Mouse (Mus musculus) frontal cortex, adult 2 months (tissue): ENCODE measurements around the gene Pacrg. TPM values are rescaled to one million over a fixed set of nuclear protein-coding genes. Genes with fewer than 3 reads are reported as not detected.

Experiments used
- DNase-seq, 2 experiments: peaks; one replicate each; pipeline ENCODE4 v3.0.0; 2022; ENCODE audit warnings: low spot score in 1 of 2; ENCODE audit errors: extremely low spot score in 1 of 2
- polyA plus RNA-seq: library from polyadenylated mRNA; depleted of rRNA; stranded (reverse); fragments of >200 nt; gene quantifications from 2 replicates; pipeline ENCODE4 v1.2.3, GENCODE M21; 2012; rRNA removed

Pacrg gene
- 21.9 and 25.2 TPM in 2 replicates for polyA plus RNA-seq

- DNase-seq, result peak; percentile 97 to 99
Measured at GRCm38 (mm10) chr17:10840148-10840707, at the start of gene Pacrg, which contains the start of gene Prkn. TSS of gene Pacrg (minus strand) at chr17:10840311. TSS of gene Prkn (plus strand) at chr17:10840384.

DNA sequence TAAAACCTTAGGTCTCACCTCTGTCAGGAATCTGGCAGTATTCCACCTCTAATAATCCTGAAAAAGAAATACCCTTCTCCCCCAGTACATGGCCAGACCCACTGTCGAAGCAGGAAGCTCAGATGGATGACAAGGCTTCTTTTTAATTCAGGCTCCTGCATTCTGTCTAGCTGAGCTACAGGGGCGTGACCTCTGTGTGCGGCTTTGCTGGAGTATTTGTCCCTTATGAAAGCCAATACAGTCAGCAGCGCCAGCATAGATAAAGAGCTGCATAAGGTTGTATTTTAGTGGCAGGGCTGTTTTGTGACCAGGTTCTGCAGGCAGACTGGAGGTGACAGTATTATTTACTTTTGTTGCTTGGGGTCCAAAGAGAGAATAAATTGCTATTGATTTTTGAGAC lies 47.8 kb upstream of the Pacrg start:
- no peak for DNase-seq

GRCm38 (mm10) chr17:10882260-10882659 lies 42.1 kb upstream of the Pacrg start:
- DNase-seq, result no peak

DNA sequence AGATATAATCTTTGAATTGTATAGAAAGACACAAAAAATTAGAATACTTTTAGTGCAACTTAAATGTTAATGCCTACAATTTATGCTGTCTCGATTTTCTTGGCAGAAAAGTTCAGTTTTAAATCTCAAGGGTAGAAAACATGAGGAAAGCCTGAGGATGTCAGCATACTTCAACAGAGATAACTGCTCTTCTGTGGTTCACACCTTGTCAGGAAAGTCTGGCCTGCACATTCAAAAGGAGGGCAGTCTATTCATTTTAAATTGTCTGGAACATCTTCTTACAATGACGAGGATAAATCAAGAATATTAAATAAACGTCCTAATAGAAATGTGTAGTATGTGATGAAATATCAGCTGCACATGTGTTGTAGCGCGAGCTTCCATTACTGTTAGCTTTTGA lies 38.9 kb upstream of the Pacrg start:
- no peak for DNase-seq

- DNase-seq, result no peak
Measured at GRCm38 (mm10) chr17:10874208-10875187, 34.4 kb upstream of the Pacrg start.

DNA sequence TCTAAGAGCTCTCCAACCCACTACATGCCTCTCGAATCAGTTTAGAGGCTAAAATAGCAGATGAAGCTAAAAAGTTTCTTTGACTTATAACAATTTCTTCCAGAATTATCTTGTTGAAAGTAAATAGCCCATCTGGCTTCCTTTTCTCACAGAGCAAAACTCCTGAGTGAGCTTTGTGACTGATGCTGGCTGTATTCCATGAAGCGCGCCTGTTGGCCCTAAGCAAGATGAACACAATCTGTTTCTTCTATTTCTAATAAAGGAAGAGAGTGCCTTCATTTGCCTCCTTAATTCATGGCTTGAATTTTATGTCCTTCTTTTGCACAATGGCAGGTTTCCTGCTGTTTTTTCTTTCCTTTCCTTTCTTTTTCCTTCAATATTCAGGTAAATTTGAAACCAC lies 14.1 kb upstream of the Pacrg start:
- DNase-seq, result peak; percentile 8 to 34

DNA sequence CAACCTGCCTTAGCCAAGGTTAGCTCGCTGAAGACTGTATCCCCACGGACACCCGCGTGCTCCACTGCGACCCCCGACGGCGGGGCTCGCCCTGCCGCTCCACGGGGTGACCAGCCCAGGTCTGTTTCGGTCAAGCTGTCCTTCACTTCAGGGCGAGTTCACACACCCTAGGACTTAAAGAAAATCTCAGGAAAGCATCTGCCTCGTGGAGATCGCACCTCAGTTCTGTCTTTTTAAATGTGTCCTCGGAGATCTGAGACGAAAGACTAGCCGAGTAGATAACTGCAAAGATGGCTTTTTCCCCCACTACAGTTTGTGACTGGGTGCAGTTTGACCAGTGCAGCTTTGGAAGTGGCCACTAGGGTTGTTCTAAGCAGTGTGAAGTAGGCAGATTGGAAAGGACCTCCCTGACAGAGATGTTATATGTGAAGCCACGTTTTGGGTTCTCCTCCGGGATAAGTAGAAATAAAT lies 655 bp upstream of the Pacrg start:
- peak; percentile 21 to 64 for DNase-seq

- no peak for DNase-seq
Measured at GRCm38 (mm10) chr17:10818971-10819370, 21.1 kb downstream of the Pacrg start.

DNA sequence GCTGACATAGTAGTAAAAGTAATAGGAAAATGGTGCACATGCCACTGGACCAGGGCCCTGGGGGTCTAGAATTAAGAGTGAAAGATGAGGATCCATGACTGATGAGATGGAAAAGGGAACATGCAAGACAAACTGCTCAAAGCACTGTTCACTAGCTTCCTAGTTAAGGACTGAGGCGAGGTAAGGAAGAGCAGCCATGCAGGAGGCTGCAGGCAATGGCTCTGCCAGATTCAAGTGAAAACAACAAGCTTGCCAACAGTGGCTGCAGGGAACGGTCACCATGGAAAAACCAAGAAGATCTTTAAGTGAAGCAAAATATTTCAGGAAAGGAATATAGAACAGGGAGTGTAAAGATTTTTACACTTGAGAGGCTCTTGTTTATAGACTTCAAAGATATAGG lies 31.5 kb downstream of the Pacrg start:
- no peak for DNase-seq

- DNase-seq, result no peak
Measured at GRCm38 (mm10) chr17:10807261-10807998, 32.7 kb downstream of the Pacrg start.

DNA sequence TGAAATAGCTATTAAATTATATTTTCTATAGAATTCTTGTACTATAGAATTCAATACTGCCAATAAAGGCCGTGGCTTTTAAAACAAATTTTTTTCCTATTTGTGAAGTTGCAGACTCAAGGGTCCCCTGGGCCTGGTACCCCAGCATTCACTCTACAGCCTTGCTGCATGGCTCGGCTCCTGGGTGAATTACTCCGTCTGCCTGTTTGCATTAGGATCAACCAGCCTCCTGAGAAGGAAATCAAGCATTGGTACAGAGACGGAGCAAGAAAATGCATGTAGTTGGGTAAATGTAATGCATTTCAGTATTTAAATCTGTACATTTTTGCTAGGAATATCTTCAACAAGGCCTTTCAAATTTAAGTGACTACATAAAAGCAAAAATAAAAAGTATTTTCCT lies 33.4 kb downstream of the Pacrg start:
- DNase-seq, result no peak

DNA sequence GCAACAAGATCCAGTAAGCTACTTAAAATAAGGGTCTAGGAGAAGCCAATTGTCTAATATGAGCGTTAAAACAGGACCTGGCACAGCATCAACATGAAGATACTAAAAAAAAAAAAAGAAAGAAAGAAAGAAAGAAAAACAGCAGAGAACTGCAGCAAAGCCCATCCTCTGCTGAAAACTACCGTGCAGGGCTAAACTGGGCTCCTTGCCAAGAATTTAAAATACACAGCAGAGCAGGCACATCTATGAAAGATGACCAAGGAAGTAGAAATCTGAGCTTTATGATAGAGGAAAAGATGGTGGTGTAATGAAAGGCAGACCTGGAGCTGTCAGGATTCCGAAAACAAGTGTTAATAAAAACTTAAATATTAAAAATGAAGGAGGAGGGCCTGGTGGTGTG lies 48.5 kb downstream of the Pacrg start:
- DNase-seq, result peak in 1 of 2 experiments; percentile 27

GRCm38 (mm10) chr17:10784401-10784920 lies 55.6 kb downstream of the Pacrg start:
- DNase-seq, result no peak

- DNase-seq, result no peak
Measured at GRCm38 (mm10) chr17:10776503-10776902, 63.6 kb downstream of the Pacrg start.

DNA sequence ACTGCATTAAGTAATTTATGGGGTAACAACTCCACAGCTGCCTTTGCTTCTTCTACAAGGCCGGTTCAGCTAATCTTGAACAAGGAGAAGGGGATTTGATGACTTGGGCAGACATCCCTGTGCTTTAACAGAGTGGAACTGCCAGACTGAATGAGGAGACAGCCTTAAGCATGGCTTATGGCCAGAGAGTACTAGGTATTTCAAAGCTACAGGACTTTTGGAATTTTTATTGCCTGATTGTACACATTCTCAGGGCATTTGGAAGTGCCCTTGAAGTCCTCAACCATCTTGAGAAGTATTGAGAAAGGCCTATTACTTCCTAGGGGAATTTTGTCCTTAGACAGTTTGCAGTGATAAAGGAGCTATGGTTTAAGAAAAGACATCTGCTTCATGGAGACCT lies 65.6 kb downstream of the Pacrg start:
- no peak for DNase-seq

DNA sequence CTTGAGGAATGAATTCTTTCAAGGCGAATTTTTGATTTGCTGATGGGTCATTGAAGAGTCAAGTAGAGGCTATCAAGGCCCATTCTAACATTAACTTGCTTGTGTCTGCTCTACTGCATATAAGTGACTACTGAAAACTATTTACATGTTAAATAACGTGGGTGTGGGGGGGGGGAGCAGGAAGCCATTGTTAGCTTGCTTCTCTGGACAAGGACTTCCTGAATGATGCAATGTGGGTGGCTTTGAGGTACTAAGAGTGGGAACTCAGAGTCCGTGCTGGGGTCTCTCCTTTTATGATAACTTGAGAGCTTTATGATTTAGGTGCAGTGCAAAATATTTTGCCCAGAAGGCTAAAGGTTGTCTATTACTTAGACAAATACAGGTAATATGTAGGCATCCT lies 67.9 kb downstream of the Pacrg start:
- DNase-seq, result no peak

DNA sequence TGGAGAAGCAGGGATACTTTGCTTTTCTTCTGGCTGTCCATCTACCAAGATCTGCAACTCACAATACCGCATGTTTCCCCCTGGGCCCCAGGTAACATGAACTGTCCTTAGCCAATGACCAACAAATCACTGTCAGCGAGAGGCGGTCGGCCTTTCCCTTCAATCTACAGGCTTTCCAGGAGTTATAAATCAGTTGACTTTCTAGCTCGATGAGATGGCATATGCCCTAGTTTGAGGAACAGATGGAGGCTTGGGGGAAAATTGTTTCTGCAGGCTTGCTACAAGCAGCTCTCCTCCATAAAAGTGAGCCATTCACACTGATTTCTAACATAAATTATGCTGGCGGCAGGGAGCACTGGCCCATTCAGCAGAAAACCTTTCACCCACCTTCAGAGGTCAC lies 70.2 kb downstream of the Pacrg start:
- peak in 1 of 2 experiments; percentile 57 for DNase-seq

DNA sequence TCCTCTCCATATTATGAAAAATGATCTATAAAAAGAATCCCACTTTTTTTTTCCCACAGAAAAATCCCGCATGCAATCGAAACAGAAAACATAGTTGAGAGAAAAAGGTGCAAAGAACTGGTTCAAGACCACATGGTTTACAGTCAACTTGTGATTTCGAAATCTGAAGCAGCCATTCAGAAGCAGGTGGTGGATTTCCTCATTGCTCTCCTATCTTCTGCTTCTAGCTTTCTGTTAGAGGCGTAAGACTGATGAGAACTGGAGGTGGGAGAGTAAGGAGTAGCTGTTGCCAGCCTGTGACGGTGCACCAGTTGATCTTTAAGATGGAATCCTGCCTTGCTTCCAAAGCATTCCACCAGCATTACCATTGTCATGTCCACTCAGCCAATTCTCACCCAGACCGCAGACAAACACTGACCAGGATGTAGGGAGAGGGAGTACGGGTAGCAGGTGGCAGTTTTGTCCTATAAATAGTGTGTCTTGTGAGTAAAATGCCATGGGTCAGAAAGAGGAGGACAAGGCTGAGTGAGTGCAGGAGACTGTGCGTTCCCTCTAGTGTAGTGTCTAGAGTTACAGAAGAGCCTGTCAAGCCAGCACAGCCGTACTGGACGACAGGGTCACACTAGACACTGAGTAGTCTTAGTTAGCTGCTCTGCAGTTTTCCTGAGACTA lies 73.2 kb downstream of the Pacrg start:
- DNase-seq, result no peak

DNA sequence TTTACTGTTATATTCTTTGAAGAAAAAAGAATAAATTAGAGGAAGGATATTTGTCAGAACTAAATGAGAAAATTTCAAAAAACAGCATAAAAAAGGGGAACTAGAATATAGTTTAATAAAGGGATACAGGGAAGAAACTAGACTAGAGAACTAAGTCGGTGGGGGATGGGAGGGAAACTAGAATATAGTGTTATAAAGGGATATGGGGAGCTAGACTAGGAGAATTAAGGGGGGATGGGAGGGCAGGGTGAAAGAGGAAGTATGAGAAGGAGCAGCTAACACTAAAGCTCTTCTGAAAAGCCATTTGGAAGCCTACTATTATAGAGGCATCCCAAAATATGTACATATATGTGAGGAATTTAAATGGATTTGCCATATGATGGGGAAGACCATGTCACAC lies 75.8 kb downstream of the Pacrg start:
- DNase-seq, result no peak

- no peak for DNase-seq
Measured at GRCm38 (mm10) chr17:10757455-10757854, 82.7 kb downstream of the Pacrg start.
